Mouse (Mus musculus) MEL (cell line): ENCODE measurements around the gene Timd4.

Source experiments
- CTCF ChIP-seq, 3 experiments: IDR thresholded peaks in 2 of 3; conservative IDR thresholded peaks in 1 of 3; 2 replicates each; pipeline ENCODE4 v1.5.1; 2011 to 2012; ENCODE audit warnings: low read length in 3 of 3, low read depth in 2 of 3, mild to moderate bottlenecking in 2 of 3, improper control_type of control experiment in 1 of 3, inconsistent platforms in 1 of 3, mixed read lengths in 1 of 3, moderate library complexity in 1 of 3; ENCODE audit not compliant: control insufficient read depth in 1 of 3, insufficient read depth in 1 of 3, poor library complexity in 1 of 3, severe bottlenecking in 1 of 3
- JUND ChIP-seq: IDR thresholded peaks from 2 replicates; pipeline ENCODE4 v1.6.1; 2011; ENCODE audit warnings: low read depth, mild to moderate bottlenecking, improper control_type of control experiment, low read length
- MAFK ChIP-seq: IDR thresholded peaks from 2 replicates; pipeline ENCODE4 v1.6.1; 2011; ENCODE audit warnings: low read depth, mild to moderate bottlenecking, low read length, improper control_type of control experiment, borderline replicate concordance
- MYB ChIP-seq: IDR thresholded peaks from 2 replicates; pipeline ENCODE4 v1.6.1; 2011; ENCODE audit warnings: mild to moderate bottlenecking, low read depth, low read length, improper control_type of control experiment
- POLR2A ChIP-seq, 2 experiments: IDR thresholded peaks; 2 replicates each; pipeline ENCODE4 v1.6.1; 2011 to 2012; ENCODE audit warnings: low read length in 2 of 2, mild to moderate bottlenecking in 2 of 2, control low read depth in 1 of 2, improper control_type of control experiment in 1 of 2, low read depth in 1 of 2, moderate library complexity in 1 of 2; ENCODE audit not compliant: control insufficient read depth in 1 of 2, insufficient read depth in 1 of 2, poor library complexity in 1 of 2
- POLR2AphosphoS2 ChIP-seq: IDR thresholded peaks from 2 replicates; pipeline ENCODE4 v1.6.1; 2011; ENCODE audit warnings: low read length, improper control_type of control experiment
- UBTF ChIP-seq: IDR thresholded peaks from 2 replicates; pipeline ENCODE4 v1.6.1; 2012; ENCODE audit warnings: low read depth, mild to moderate bottlenecking, inconsistent platforms, low read length, improper control_type of control experiment, moderate library complexity, borderline replicate concordance; ENCODE audit not compliant: insufficient read depth
- USF2 ChIP-seq, 2 experiments: IDR thresholded peaks; 2 replicates each; pipeline ENCODE4 v1.6.1; 2011 to 2012; ENCODE audit warnings: improper control_type of control experiment in 2 of 2, low read length in 2 of 2, borderline replicate concordance in 1 of 2, inconsistent platforms in 1 of 2, low read depth in 1 of 2, mild to moderate bottlenecking in 1 of 2; ENCODE audit not compliant: insufficient read depth in 1 of 2

GRCm38 (mm10) chr11:46804440-46804839, 6.2 kb upstream of the Timd4 start:
- TF ChIP-seq MYB (no peak), CTCF (IDR thresholded peaks at IDR 0.05 in 2 of 3, conservative IDR thresholded peaks at IDR 0.05 in 1 of 3; ENCODE audit: control insufficient read depth in 1 of 3, insufficient read depth in 1 of 3, low read depth in 2 of 3, low read length in 3 of 3, poor library complexity in 1 of 3, severe bottlenecking in 1 of 3) (no peak), UBTF (no peak), USF2 (IDR thresholded peaks at IDR 0.05; ENCODE audit: borderline replicate concordance in 1 of 2, insufficient read depth in 1 of 2, low read depth in 1 of 2, low read length in 2 of 2) (no peak), POLR2AphosphoS2 (no peak), JUND (no peak), MAFK (no peak), POLR2A (IDR thresholded peaks at IDR 0.05; ENCODE audit: control insufficient read depth in 1 of 2, insufficient read depth in 1 of 2, low read depth in 1 of 2, low read length in 2 of 2, poor library complexity in 1 of 2) (no peak)
